Mouse (Mus musculus): ENCODE measurements at regions not wholly inside any gene's neighbourhood (a gene's known extent, or its start where the extent isn't known, plus 50 kb on each side); places are given as distances from the start of the nearest gene placed in this dataset.

GRCm38 (mm10) chr4:9174365-9174764, 935.5 kb upstream of the Car8 start:
- Histone ChIP-seq H3K27me3 (ENCODE audit: insufficient read depth, low read length) (no peaks in the 10 kb centered on the region), H3K9ac (no peak overlapping the region), H3K4me2 (no peak overlapping the region), H3K36me3 (ENCODE audit: insufficient read depth) (no peaks in the 10 kb centered on the region), H3K27ac (ENCODE audit: low read depth) (no peak overlapping the region), H3K4me3 (ENCODE audit: low read depth, low read length) (no peak overlapping the region), H3K9me3 (ENCODE audit: low read depth, low read length) (no peaks in the 10 kb centered on the region), H3K4me1 (ENCODE audit: insufficient read depth) (no peaks in the 10 kb centered on the region)
- WGBS: 53% methylated on average over 1 of the region's 1 CpGs
- ATAC-seq (ENCODE audit: insufficient read depth) (no peak), DNase-seq (no peak)
- no peak for TF ChIP-seq CTCF (IDR thresholded peaks at IDR 0.05; ENCODE audit: low read depth)

GRCm38 (mm10) chr4:9162374-9162773, 923.5 kb upstream of the Car8 start:
- ATAC-seq (ENCODE audit: insufficient read depth) (no peak), DNase-seq (no peak)
- no peaks in the 10 kb centered on the region for H3K9me3 ChIP-seq (ENCODE audit: low read depth, low read length)
- no peaks in the 10 kb centered on the region for H3K27me3 ChIP-seq (ENCODE audit: insufficient read depth, low read length)
- no peak overlapping the region for H3K4me3 ChIP-seq (ENCODE audit: low read depth, low read length)
- no peak overlapping the region for H3K9ac ChIP-seq
- no peak overlapping the region for H3K4me2 ChIP-seq
- H3K36me3 ChIP-seq (ENCODE audit: insufficient read depth): no peaks in the 10 kb centered on the region
- H3K27ac ChIP-seq (ENCODE audit: low read depth): no peak overlapping the region
- no peak for TF ChIP-seq CTCF (IDR thresholded peaks at IDR 0.05; ENCODE audit: low read depth)
- WGBS: 69% methylated on average over 7 of the region's 7 CpGs
- H3K4me1 ChIP-seq (ENCODE audit: insufficient read depth): no peaks in the 10 kb centered on the region

GRCm38 (mm10) chr4:9161814-9162133, 922.9 kb upstream of the Car8 start:
- TF ChIP-seq CTCF (IDR thresholded peaks at IDR 0.05; ENCODE audit: low read depth): no peak
- whole genome bisulfite sequencing: 57% methylated on average over 4 of the region's 4 CpGs
- H3K27me3 ChIP-seq (ENCODE audit: insufficient read depth, low read length): no peaks in the 10 kb centered on the region
- H3K4me2 ChIP-seq: no peak overlapping the region
- no peak for ATAC-seq (ENCODE audit: insufficient read depth)
- H3K36me3 ChIP-seq (ENCODE audit: insufficient read depth): no peaks in the 10 kb centered on the region
- H3K4me3 ChIP-seq (ENCODE audit: low read depth, low read length): no peak overlapping the region
- H3K4me1 ChIP-seq (ENCODE audit: insufficient read depth): no peaks in the 10 kb centered on the region
- no peaks in the 10 kb centered on the region for H3K9me3 ChIP-seq (ENCODE audit: low read depth, low read length)
- no peak overlapping the region for H3K27ac ChIP-seq (ENCODE audit: low read depth)
- DNase-seq: no peak
- no peak overlapping the region for H3K9ac ChIP-seq

DNA sequence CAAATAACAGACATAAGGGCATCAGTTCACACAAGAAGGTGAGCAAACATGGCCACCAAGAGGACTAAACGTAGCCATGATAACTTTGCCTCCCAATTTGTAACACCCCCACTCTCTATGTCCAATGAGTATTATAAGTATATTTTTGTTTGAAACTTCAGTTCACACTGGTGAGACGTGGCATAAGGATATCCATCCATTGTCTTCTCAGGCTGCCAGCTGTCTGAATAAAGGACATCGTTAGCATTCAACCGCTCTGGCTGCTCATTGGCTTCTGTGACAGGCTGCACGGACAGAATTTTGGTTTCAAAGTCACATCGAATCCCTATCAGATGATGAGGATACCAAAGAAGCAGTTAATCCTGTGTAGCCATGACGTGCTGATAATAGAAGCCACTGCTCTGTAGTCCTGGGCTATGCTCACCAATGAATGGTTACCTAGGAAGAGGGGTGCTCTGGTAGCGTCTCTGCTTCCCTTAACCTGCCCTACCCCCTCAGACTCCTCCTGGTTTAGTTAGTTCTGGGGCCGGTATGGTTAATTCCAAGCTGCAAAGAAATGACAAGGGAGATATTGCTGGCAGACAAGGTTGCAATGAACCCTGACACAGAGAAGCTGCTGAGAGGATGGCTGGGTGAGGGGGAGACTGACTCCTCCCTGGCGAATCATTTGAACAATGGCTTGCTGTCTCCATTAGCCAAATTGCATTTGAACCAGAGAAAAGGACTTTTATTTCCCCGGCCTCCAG, 922.4 kb upstream of the Car8 start:
- no peak for TF ChIP-seq CTCF (IDR thresholded peaks at IDR 0.05; ENCODE audit: low read depth)
- H3K4me2 ChIP-seq: no peak overlapping the region
- H3K4me1 ChIP-seq (ENCODE audit: insufficient read depth): no peaks in the 10 kb centered on the region
- no peaks in the 10 kb centered on the region for H3K27me3 ChIP-seq (ENCODE audit: insufficient read depth, low read length)
- WGBS: 76% methylated on average over 11 of the region's 11 CpGs
- H3K4me3 ChIP-seq (ENCODE audit: low read depth, low read length): no peak overlapping the region
- no peak overlapping the region for H3K27ac ChIP-seq (ENCODE audit: low read depth)
- no peak for ATAC-seq (ENCODE audit: insufficient read depth)
- no peaks in the 10 kb centered on the region for H3K36me3 ChIP-seq (ENCODE audit: insufficient read depth)
- no peak overlapping the region for H3K9ac ChIP-seq
- no peak for DNase-seq
- H3K9me3 ChIP-seq (ENCODE audit: low read depth, low read length): no peaks in the 10 kb centered on the region

GRCm38 (mm10) chr4:9147732-9148131, 908.9 kb upstream of the Car8 start:
- 13% methylated on average over 5 of the region's 5 CpGs for WGBS
- DNase-seq (no peak), ATAC-seq (ENCODE audit: insufficient read depth) (no peak)
- Histone ChIP-seq H3K36me3 (ENCODE audit: insufficient read depth) (no peaks in the 10 kb centered on the region), H3K4me1 (ENCODE audit: insufficient read depth) (no peaks in the 10 kb centered on the region), H3K9me3 (ENCODE audit: low read depth, low read length) (no peaks in the 10 kb centered on the region), H3K4me2 (no peak overlapping the region), H3K4me3 (ENCODE audit: low read depth, low read length) (no peak overlapping the region), H3K9ac (no peak overlapping the region), H3K27me3 (ENCODE audit: insufficient read depth, low read length) (no peaks in the 10 kb centered on the region), H3K27ac (ENCODE audit: low read depth) (no peak overlapping the region)
- no peak for TF ChIP-seq CTCF (IDR thresholded peaks at IDR 0.05; ENCODE audit: low read depth)

GRCm38 (mm10) chr4:9144226-9145215, 905.7 kb upstream of the Car8 start:
- no peak overlapping the region for H3K4me3 ChIP-seq (ENCODE audit: low read depth, low read length)
- no peak for TF ChIP-seq CTCF (IDR thresholded peaks at IDR 0.05; ENCODE audit: low read depth)
- H3K9ac ChIP-seq: no peak overlapping the region
- DNase-seq: no peak
- no peaks in the 10 kb centered on the region for H3K36me3 ChIP-seq (ENCODE audit: insufficient read depth)
- H3K27ac ChIP-seq (ENCODE audit: low read depth): no peak overlapping the region
- no peak overlapping the region for H3K4me2 ChIP-seq
- H3K4me1 ChIP-seq (ENCODE audit: insufficient read depth): no peaks in the 10 kb centered on the region
- no peaks in the 10 kb centered on the region for H3K9me3 ChIP-seq (ENCODE audit: low read depth, low read length)
- no peaks in the 10 kb centered on the region for H3K27me3 ChIP-seq (ENCODE audit: insufficient read depth, low read length)
- 83% methylated on average over 9 of the region's 9 CpGs for WGBS
- ATAC-seq (ENCODE audit: insufficient read depth): no peak

- no peaks in the 10 kb centered on the region for H3K36me3 ChIP-seq (ENCODE audit: insufficient read depth)
- 84% methylated on average over 3 of the region's 3 CpGs for WGBS
- DNase-seq (no peak), ATAC-seq (ENCODE audit: insufficient read depth) (no peak)
- no peaks in the 10 kb centered on the region for H3K4me1 ChIP-seq (ENCODE audit: insufficient read depth)
- no peak overlapping the region for H3K4me2 ChIP-seq
- no peaks in the 10 kb centered on the region for H3K9me3 ChIP-seq (ENCODE audit: low read depth, low read length)
- no peak overlapping the region for H3K27ac ChIP-seq (ENCODE audit: low read depth)
- no peaks in the 10 kb centered on the region for H3K27me3 ChIP-seq (ENCODE audit: insufficient read depth, low read length)
- no peak overlapping the region for H3K4me3 ChIP-seq (ENCODE audit: low read depth, low read length)
- no peak overlapping the region for H3K9ac ChIP-seq
- TF ChIP-seq CTCF (IDR thresholded peaks at IDR 0.05; ENCODE audit: low read depth): no peak
These were observed 904.2 kb upstream of the Car8 start for GRCm38 (mm10) chr4:9143087-9143486.
